13 mouse cellular contexts compared by ENCODE assay signal in the genomic region with DNA sequence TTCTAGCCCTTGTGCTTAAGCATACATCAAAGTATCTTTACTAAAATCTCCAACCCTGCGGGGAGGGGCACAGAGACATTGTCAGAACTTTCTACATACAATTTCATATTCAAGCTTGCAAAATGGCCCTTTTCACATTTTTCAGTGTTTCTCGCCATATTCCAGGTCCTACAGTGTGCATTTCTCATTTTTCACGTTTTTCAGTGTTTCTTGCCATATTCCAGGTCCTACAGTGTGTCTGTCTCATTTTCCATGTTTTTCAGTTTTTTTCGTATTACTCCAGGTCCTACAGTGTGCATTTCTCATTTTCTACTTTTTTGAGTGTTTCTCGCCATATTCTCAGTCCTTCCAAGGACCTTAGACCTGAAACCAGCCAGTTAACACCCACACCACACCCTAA.
A peak's percentile ranks its signal among the peaks of the same experiment; 100 is the strongest.
DNase-seq lines count a peak whose midpoint lies in the region; ATAC-seq lines count a peak whose summit lies in the region.
"Had no signal": no experiment of that assay in that cellular context is flagged by ENCODE, and none has a peak within 500 bp of the region (broad histone marks: within the 10 kb centered on the region; RNA-seq: fewer than 3 reads in every experiment).

No protein-coding gene starts in this region.

- H3K4me2 ChIP-seq in embryonic facial prominence, embryonic 11.5 days (ENCODE audit: low read depth, low read length), result no peak overlapping the region
- no peak overlapping the region for H3K4me2 ChIP-seq in limb, embryonic 12.5 days

- DNase-seq in embryonic facial prominence, embryonic 11.5 days (ENCODE audit: low spot score), result no peak
- no peak for DNase-seq in embryonic facial prominence, embryonic 10.5 days (ENCODE audit: low spot score)
- no peak for DNase-seq in limb, embryonic 10.5 days (ENCODE audit: low spot score)
- DNase-seq in c-Kit-negative CD71-positive TER-119-positive erythroid progenitor cells, embryonic 14.5 days (ENCODE audit: low read depth, low spot score), result peak; percentile 30
- no peak for DNase-seq in adrenal gland, adult (ENCODE audit: inconsistent age in 2 of 2, low spot score in 1 of 2)
- no peak for DNase-seq in natural killer cell, adult 2 months (ENCODE audit: low spot score in 2 of 2)
- DNase-seq: adrenal gland, adult 2 months; cerebellum, adult 9-11 months; kidney, adult 8-10 months; right cerebral cortex, postnatal 25 days had no signal

- no peak overlapping the region for H3K27ac ChIP-seq in embryonic facial prominence, embryonic 11.5 days (replicated peaks; ENCODE audit: low read depth, low read length)
- no peak overlapping the region for H3K27ac ChIP-seq in embryonic facial prominence, embryonic 10.5 days (replicated peaks)
- H3K27ac ChIP-seq in limb, embryonic 12.5 days, result no peak overlapping the region
- H3K27ac ChIP-seq in limb, embryonic 10.5 days, result no peak overlapping the region

- H3K36me3 ChIP-seq in embryonic facial prominence, embryonic 11.5 days (replicated peaks; ENCODE audit: control insufficient read depth, insufficient read depth, low read depth, low read length), result no peaks in the 10 kb centered on the region
- H3K36me3 ChIP-seq in embryonic facial prominence, embryonic 10.5 days (replicated peaks), result peaks cover 51% of the 10 kb centered on the region
- H3K36me3 ChIP-seq in limb, embryonic 12.5 days, result peaks cover 28% of the 10 kb centered on the region; the same call in 1 of the 2 replicates
- H3K36me3 ChIP-seq in limb, embryonic 10.5 days, result peaks cover 30% of the 10 kb centered on the region
- H3K36me3 ChIP-seq: heart, embryonic 10.5 days had no signal

- ATAC-seq in embryonic facial prominence, embryonic 11.5 days (replicated peaks; ENCODE audit: insufficient number of reproducible peaks, low FRiP score, low TSS enrichment, low read depth), result 0 out of 2 replicates have a peak, but pooled peaks have one; percentile 64
- 0 out of 2 replicates have a peak, but pooled peaks have one; percentile 68 for ATAC-seq in limb, embryonic 12.5 days (ENCODE audit: insufficient number of reproducible peaks, insufficient read depth, low FRiP score, low TSS enrichment, low read depth)
- peak; percentile 65; the same call in 1 of the 2 replicates for ATAC-seq in megakaryocyte-erythroid progenitor cell, adult 5-6 weeks (replicated peaks; ENCODE audit: low FRiP score, low TSS enrichment, poor library complexity, severe bottlenecking)

- no peak overlapping the region for H3K9ac ChIP-seq in embryonic facial prominence, embryonic 11.5 days (replicated peaks; ENCODE audit: low read length)
- H3K9ac ChIP-seq in limb, embryonic 12.5 days (replicated peaks), result no peak overlapping the region

- 81% methylated on average over 5 of the region's 5 CpGs for WGBS in embryonic facial prominence, embryonic 11.5 days
- 76% methylated on average over 5 of the region's 5 CpGs for WGBS in embryonic facial prominence, embryonic 10.5 days
- 68% methylated on average over 5 of the region's 5 CpGs for WGBS in limb, embryonic 12.5 days
- 71% methylated on average over 5 of the region's 5 CpGs for WGBS in limb, embryonic 10.5 days

- H3K27me3 ChIP-seq in embryonic facial prominence, embryonic 11.5 days (ENCODE audit: control insufficient read depth, insufficient read depth, low read length), result no peaks in the 10 kb centered on the region
- H3K27me3 ChIP-seq in embryonic facial prominence, embryonic 10.5 days (replicated peaks; ENCODE audit: low read depth, poor library complexity, severe bottlenecking), result no peaks in the 10 kb centered on the region
- no peaks in the 10 kb centered on the region for H3K27me3 ChIP-seq in limb, embryonic 12.5 days
- H3K27me3 ChIP-seq in limb, embryonic 10.5 days (ENCODE audit: low read depth, poor library complexity, severe bottlenecking), result no peaks in the 10 kb centered on the region

- no peaks in the 10 kb centered on the region for H3K9me3 ChIP-seq in embryonic facial prominence, embryonic 11.5 days (replicated peaks; ENCODE audit: control insufficient read depth, low read length)
- H3K9me3 ChIP-seq in embryonic facial prominence, embryonic 10.5 days, result no peaks in the 10 kb centered on the region
- H3K9me3 ChIP-seq in limb, embryonic 12.5 days, result no peaks in the 10 kb centered on the region
- no peaks in the 10 kb centered on the region for H3K9me3 ChIP-seq in limb, embryonic 10.5 days (replicated peaks)
- H3K9me3 ChIP-seq: heart, embryonic 10.5 days had no signal

- no peaks in the 10 kb centered on the region; the same call in 1 of the 2 replicates for H3K4me1 ChIP-seq in embryonic facial prominence, embryonic 11.5 days (ENCODE audit: control insufficient read depth, insufficient read depth, low read length)
- peaks cover 54% of the 10 kb centered on the region for H3K4me1 ChIP-seq in embryonic facial prominence, embryonic 10.5 days
- peaks cover 22% of the 10 kb centered on the region for H3K4me1 ChIP-seq in limb, embryonic 12.5 days (replicated peaks)
- peaks cover 29% of the 10 kb centered on the region for H3K4me1 ChIP-seq in limb, embryonic 10.5 days

- no peak overlapping the region for H3K4me3 ChIP-seq in embryonic facial prominence, embryonic 11.5 days (ENCODE audit: low read depth, low read length)
- H3K4me3 ChIP-seq in embryonic facial prominence, embryonic 10.5 days, result no peak overlapping the region
- no peak overlapping the region for H3K4me3 ChIP-seq in limb, embryonic 12.5 days (replicated peaks)
- H3K4me3 ChIP-seq in limb, embryonic 10.5 days, result no peak overlapping the region
- H3K4me3 ChIP-seq: heart, embryonic 10.5 days had no signal
